Mouse (Mus musculus): ENCODE results near the gene Scp2. TPM values are rescaled to one million over a fixed set of nuclear protein-coding genes. Genes with fewer than 3 reads are reported as not detected.

Gene Scp2
- polyA plus RNA-seq, 1 experiment from 2014 or later = 223 TPM

DNA sequence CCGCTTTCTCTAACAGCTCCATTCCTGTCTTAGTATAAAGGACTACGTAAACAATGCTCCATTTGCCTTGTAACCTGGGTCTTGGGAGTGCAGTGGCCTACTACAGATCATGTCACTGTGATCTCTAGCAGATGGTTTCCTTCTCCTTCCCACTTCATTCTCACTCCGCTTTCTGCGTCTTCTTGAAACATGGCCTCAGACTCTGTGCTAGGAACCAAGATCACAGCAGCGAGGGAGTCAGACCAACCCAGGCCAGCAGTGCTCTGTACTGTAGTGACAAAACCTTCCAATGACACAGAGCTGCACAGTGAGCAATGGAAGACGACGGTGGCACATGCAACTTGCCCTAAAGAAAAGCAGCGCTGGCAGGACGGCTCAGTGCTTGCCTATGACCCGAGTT is 88.9 kb downstream of the Scp2 start:
- Histone ChIP-seq H3K9ac (no peak overlapping the region), H3K4me2 (no peak overlapping the region), H3K9me3 (replicated peaks) (no peaks in the 10 kb centered on the region), H3K36me3 (ENCODE audit: poor library complexity, severe bottlenecking) (peaks cover 57% of the 10 kb centered on the region), H3K4me3 (no peak overlapping the region), H3K27ac (no peak overlapping the region), H3K4me1 (peaks cover 19% of the 10 kb centered on the region), H3K27me3 (no peaks in the 10 kb centered on the region)
- WGBS = 93% methylated on average over 10 of the region's 10 CpGs
- no peak for ATAC-seq

DNA sequence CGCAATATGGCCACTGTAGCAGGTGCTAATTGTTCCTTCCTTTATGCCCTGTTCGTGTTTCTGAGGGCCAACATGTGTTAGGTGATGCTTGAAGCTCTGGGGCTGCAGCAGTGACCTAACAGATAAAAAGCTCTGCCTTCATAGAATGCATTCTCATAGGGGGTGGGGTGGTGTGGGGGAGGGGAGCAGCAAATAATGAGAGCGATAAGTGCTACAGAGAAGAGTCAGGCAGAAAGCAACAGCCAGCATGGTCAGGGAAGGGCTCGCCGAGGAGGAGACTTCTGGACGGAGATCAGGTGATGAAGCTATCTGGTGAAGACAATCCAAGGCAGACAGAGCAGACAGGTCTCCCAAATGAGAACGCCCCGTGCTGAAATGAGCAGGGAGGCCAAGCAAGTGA is 92.1 kb downstream of the Scp2 start:
- WGBS = 86% methylated on average over 8 of the region's 8 CpGs
- H3K27me3 ChIP-seq = no peaks in the 10 kb centered on the region
- no peak for ATAC-seq
- H3K9ac ChIP-seq = no peak overlapping the region
- H3K27ac ChIP-seq = no peak overlapping the region
- no peak overlapping the region for H3K4me3 ChIP-seq
- H3K4me2 ChIP-seq = no peak overlapping the region
- no peaks in the 10 kb centered on the region for H3K9me3 ChIP-seq (replicated peaks)
- H3K36me3 ChIP-seq (ENCODE audit: poor library complexity, severe bottlenecking) = peaks cover 69% of the 10 kb centered on the region
- 0 out of 2 replicates have a peak, but pooled peaks cover 5% of the 10 kb centered on the region for H3K4me1 ChIP-seq

DNA sequence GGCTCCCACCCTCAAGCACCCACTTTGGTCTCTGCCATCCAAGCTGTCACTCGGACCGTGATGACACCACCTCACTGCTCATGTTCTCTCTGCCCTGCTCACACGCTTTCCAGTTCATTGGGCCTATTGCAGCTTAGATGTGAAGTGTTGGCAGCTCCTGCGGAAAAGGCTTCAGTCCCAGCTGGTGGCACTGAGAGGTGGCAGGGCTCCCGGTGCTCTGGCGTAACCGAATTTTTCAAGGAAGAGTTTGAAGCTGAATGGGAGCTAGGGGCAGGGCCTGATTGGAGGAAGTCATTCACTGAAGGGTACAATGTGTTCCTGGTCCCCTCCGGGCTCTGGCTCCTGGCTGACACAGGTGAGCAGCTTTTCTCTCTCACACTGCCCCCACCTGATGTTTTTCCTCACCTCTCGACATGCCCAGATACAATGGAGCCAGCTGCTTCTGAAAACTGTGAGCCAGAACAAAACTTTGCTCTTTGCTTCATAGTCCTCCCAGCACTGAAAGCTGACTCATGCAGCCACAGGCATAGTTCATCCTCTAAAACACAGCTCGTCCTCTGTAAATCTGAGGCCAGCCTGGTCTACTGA is 93.0 kb downstream of the Scp2 start:
- 71% methylated on average over 10 of the region's 10 CpGs for WGBS

DNA sequence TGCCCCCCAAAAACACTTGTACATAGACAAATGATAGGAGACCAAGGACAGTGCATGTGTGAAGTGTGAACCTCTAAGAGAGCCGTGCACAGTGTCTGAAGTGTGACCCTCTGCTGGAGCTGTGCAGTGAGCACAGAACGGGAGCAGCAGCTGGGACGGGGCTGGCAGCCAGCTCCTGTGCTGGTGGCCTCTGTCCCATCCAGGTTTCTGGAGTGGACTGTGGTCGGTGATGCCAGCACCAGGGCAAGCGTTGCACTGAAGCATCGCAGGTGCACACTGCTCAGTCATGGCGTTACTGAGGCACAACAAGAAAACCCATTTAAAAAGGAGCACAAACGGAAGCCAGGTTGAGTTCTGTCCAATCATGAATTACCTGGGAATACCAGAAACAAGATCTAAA is 98.7 kb downstream of the Scp2 start:
- Histone ChIP-seq H3K4me2 (no peak overlapping the region), H3K27ac (no peak overlapping the region), H3K4me1 (no peaks in the 10 kb centered on the region), H3K36me3 (ENCODE audit: poor library complexity, severe bottlenecking) (peaks cover 70% of the 10 kb centered on the region), H3K9ac (no peak overlapping the region), H3K9me3 (replicated peaks) (no peaks in the 10 kb centered on the region), H3K27me3 (no peaks in the 10 kb centered on the region), H3K4me3 (no peak overlapping the region)
- no peak for ATAC-seq
- WGBS = 92% methylated on average over 8 of the region's 8 CpGs

More for the DNA sequence above, 93.0 kb downstream of the Scp2 start:
- no peaks in the 10 kb centered on the region for H3K27me3 ChIP-seq
- H3K36me3 ChIP-seq (ENCODE audit: poor library complexity, severe bottlenecking) = peaks cover 77% of the 10 kb centered on the region
- H3K4me3 ChIP-seq = no peak overlapping the region
- peak overlapping the region; percentile 49 for H3K27ac ChIP-seq
- no peak overlapping the region for H3K9ac ChIP-seq
- ATAC-seq = peak; percentile 82
- H3K4me1 ChIP-seq = 0 out of 2 replicates have a peak, but pooled peaks cover 5% of the 10 kb centered on the region
- H3K9me3 ChIP-seq (replicated peaks) = no peaks in the 10 kb centered on the region
- no peak overlapping the region for H3K4me2 ChIP-seq

DNA sequence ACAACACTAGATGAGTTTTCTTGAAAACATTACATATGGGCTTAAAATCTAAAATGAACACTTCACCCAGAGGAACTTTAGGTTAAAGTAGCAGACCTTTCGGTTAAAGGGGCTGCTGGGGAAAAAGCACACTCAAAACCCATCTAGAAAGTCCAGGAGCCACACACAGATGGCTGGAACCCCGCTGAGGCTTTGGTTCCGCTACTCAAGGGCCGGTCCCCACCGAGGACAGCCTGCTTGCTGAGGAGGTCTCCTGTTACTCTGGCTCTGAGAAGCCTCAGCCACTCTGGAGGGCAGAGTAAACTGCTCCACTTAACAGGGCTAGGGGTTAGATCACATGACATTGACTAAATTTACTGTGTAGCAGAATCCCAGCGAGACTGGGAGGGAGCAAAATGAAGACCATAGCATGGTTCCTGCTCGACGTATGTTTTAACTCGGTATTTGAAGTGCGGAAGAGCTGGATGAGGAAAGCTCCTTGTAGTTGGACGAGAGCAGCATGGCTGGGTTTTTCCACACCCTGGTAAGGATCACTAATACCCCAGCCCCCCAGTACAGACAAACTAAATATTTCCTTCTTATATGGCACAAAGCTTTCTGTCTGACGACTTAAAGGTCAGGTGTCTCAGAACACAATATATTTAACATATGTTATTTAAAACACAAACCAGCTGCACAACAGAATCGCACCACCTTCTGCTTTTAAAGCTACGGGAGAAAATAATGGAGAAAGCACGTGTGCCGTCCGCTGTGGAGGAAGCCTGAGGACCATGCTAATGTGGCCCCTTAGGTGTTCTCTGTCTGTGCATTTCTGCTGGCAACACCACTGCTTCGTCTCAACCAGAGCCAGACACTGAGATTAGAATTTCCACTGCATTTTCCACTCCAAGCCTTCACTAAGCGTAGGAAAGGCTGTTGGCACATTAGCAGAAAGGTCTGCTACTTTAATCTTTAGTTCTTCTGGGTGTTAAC is 99.4 kb downstream of the Scp2 start:
- Histone ChIP-seq H3K4me2 (no peak overlapping the region), H3K9ac (no peak overlapping the region), H3K9me3 (replicated peaks) (no peaks in the 10 kb centered on the region), H3K27ac (no peak overlapping the region), H3K27me3 (no peaks in the 10 kb centered on the region), H3K4me1 (no peaks in the 10 kb centered on the region), H3K36me3 (ENCODE audit: poor library complexity, severe bottlenecking) (peaks cover 70% of the 10 kb centered on the region), H3K4me3 (no peak overlapping the region)
- ATAC-seq = no peak
- WGBS = 78% methylated on average over 19 of the region's 19 CpGs

DNA sequence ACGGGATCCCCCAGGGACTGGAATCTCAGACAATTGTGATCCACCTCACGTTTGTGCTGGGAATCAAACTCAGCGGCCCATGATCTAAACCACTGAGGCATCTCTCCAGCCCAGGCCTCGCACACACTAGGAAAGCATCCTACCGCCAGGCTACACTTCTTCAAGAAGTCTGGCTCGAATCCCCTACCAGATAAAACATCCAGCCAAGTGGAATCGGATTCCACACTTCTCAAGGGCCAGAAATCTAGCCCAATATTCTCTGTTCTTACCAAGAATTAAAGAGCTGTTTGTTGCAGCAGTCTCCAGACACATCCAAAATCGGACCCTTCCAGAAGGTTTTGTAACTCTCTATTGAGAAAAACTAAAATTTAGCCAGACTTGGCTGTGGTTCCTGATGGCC is 107.8 kb downstream of the Scp2 start:
- Histone ChIP-seq H3K9ac (no peak overlapping the region), H3K27me3 (peaks cover 21% of the 10 kb centered on the region), H3K4me2 (no peak overlapping the region), H3K4me3 (no peak overlapping the region), H3K27ac (no peak overlapping the region), H3K36me3 (ENCODE audit: poor library complexity, severe bottlenecking) (peaks cover 1% of the 10 kb centered on the region), H3K9me3 (replicated peaks) (no peaks in the 10 kb centered on the region), H3K4me1 (peaks cover 4% of the 10 kb centered on the region; the same call in 1 of the 2 replicates)
- ATAC-seq = no peak
- 71% methylated on average over 8 of the region's 8 CpGs for WGBS

DNA sequence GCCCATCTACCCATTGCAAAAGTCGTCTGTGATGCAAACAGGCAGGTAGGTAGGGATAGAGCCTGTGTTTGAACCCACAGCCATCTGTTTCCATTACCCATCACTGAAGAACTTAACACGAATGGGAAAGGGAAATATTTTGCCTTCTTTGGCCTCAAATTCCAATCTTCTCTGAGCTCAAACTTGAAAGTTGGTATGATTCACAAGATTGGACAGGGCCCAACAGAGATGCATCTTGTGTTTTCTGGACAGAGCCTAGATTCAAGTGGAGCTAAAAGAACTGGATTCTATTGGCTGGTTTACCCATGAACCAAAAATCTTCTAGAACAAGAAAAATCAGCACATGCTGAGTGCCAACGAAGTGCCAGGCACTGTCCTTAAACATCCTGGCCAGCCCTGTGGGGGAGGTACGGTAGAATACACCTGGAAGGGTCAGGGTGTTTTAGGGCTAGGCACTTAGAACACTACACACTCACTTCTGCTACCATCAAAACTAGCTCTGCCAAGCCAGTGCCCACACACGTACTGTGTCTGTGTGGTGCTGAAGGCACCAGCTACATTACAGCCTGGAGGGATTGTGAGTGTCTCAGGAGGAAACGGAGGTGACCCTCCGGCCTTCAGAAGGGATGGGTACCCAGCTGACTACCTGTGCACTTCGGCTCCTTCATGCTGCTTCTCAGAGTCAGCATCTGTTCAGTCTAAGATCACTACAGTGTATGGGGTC is 111.6 kb downstream of the Scp2 start:
- peaks cover 56% of the 10 kb centered on the region for H3K27me3 ChIP-seq
- H3K27ac ChIP-seq = no peak overlapping the region
- H3K9me3 ChIP-seq (replicated peaks) = no peaks in the 10 kb centered on the region
- H3K4me3 ChIP-seq = no peak overlapping the region
- H3K4me1 ChIP-seq = peaks cover 16% of the 10 kb centered on the region
- H3K9ac ChIP-seq = no peak overlapping the region
- WGBS = 80% methylated on average over 8 of the region's 8 CpGs
- H3K4me2 ChIP-seq = no peak overlapping the region
- no peaks in the 10 kb centered on the region for H3K36me3 ChIP-seq (ENCODE audit: poor library complexity, severe bottlenecking)
- ATAC-seq = no peak

DNA sequence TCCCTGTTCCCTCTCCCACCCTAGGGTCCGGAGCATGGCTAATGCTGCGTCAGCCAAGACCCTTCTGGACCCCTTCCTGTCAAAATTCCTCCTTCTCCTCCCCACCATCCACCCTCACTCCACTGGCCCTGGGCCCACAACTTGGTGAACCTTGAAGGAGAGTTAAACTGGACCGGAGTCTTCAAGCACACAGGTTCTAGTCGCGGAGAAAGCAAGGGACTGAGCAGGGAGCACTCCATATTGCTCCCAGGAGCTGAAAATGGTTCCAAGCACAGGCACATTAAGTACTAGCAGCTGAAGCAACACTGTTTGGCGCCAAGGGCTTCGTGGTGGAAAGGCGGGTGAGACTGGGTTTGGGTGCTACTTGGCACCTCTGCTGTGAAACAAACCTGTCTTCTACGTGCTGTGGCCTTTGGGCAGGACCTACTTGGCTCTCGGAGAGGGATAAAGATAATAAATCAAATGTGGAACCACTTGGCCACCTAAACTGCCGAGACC is 112.4 kb downstream of the Scp2 start:
- Histone ChIP-seq H3K4me2 (peak overlapping the region; percentile 99), H3K9ac (peak overlapping the region; percentile 70), H3K4me1 (peaks cover 16% of the 10 kb centered on the region), H3K9me3 (replicated peaks) (no peaks in the 10 kb centered on the region), H3K27ac (no peak overlapping the region), H3K36me3 (ENCODE audit: poor library complexity, severe bottlenecking) (no peaks in the 10 kb centered on the region), H3K4me3 (peak overlapping the region; percentile 60), H3K27me3 (peaks cover 56% of the 10 kb centered on the region)
- no peak for ATAC-seq
- 46% methylated on average over 11 of the region's 11 CpGs for whole genome bisulfite sequencing

DNA sequence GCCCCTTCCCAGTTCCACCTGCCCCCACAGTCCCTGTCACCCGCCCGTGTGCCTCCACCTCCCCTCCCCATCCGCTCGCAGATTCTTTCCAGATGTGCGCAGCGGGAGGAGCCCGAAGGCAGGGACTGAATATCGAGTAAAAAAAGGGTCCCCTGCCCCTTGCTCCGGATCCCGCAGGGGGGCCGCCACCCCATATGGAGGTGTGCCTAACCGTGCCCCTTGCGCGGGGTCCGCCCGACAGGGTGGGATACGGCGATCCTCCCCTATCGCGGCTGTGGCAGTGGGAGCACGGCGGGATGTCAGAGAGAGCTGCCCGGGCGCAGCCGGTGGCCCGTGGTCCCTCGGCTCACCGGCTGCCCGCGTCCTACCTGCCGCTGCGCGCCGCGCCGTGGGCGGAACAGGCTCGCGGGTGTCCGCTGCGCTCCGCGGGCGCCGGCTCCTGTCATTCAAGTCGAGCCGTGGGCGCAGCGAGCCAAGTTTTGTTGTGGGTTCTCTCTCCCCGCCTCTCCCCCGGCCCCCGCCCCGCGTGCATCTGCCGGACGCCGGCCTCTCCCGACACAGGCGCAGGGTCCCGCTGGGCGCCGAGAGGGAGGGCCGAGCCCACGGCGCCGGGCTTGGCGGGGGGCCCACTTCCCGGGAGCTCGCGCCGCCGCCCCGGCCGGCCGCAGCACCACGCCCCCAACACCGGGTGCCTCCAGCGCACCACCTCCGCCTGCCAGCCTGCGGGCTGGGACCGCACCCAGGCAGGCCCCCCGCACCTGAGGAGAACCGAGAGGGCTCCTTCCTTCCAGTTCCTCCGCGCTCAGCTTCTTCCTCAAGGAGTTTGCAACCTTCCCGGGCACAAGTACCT is 113.1 kb downstream of the Scp2 start:
- ATAC-seq = peak; percentile 69
- Histone ChIP-seq H3K27ac (no peak overlapping the region), H3K27me3 (peaks cover 56% of the 10 kb centered on the region), H3K9ac (peak overlapping the region; percentile 70), H3K4me1 (peaks cover 16% of the 10 kb centered on the region), H3K4me3 (peak overlapping the region; percentile 60), H3K36me3 (ENCODE audit: poor library complexity, severe bottlenecking) (no peaks in the 10 kb centered on the region), H3K9me3 (replicated peaks) (no peaks in the 10 kb centered on the region), H3K4me2 (peak overlapping the region; percentile 99)
- under 1% methylated on average over 68 of the region's 86 CpGs for WGBS

DNA sequence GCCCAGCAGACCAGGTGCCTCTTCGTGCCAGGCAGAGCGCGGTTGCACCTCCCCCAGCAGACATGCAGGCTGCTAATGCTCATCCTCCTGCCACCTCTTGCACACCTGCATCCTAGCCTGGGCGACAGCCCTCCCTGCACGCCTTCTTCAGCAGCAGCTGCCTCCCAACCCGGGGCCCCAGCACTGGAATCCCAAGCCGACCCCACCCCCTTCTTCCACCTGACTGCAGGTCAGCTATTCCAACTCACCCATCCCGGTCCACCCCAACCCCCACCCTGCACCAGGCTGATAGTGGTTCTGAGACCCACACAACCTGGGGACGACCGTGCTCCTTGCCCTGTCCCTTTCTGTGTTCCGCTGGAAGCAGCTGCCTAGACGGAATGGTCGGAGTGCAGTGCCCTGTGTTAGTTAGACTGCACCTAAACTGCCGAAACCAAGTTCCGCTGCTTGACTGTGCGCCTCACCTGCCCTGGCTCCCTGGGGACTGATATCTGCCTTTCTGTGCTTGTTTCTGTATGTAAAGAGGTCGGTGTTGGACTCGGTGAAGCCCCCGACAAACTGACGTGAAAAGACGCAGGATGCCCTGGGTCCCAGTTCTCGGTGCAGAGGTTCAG is 113.8 kb downstream of the Scp2 start:
- H3K4me3 ChIP-seq = peak overlapping the region; percentile 60
- H3K27ac ChIP-seq = no peak overlapping the region
- WGBS = 3% methylated on average over 22 of the region's 22 CpGs
- H3K4me2 ChIP-seq = peak overlapping the region; percentile 99
- no peaks in the 10 kb centered on the region for H3K36me3 ChIP-seq (ENCODE audit: poor library complexity, severe bottlenecking)
- peaks cover 16% of the 10 kb centered on the region for H3K4me1 ChIP-seq
- peak overlapping the region; percentile 70 for H3K9ac ChIP-seq
- H3K9me3 ChIP-seq (replicated peaks) = no peaks in the 10 kb centered on the region
- ATAC-seq = no peak
- peaks cover 56% of the 10 kb centered on the region for H3K27me3 ChIP-seq

DNA sequence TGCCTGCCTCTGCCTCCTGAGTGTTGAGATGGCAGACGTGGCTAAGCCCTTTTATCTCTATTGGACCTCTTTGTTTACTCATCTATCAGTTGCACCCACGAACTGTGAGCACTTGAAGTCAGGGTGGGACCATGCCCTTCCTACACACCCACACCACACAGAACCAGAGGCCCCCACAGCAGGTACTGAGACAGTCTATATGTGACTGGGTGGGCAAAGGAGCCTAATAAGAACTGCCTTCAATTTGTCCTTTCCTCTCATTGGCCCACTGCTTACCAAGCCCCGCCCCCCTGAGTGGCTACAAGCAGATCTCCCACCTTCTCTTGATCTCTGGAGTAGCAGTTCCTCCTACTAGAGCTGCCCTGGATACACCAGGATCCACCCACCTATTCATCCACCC is 118.6 kb downstream of the Scp2 start:
- Histone ChIP-seq H3K27me3 (peaks cover 27% of the 10 kb centered on the region), H3K9ac (no peak overlapping the region), H3K4me2 (no peak overlapping the region), H3K4me3 (no peak overlapping the region), H3K4me1 (peaks cover 11% of the 10 kb centered on the region), H3K36me3 (ENCODE audit: poor library complexity, severe bottlenecking) (no peaks in the 10 kb centered on the region), H3K9me3 (replicated peaks) (no peaks in the 10 kb centered on the region), H3K27ac (no peak overlapping the region)
- ATAC-seq = no peak
- 45% methylated on average over 3 of the region's 3 CpGs for WGBS

Measured in forebrain, embryonic 13.5 days (tissue).